Mouse (Mus musculus) gastrocnemius, postnatal 14 days (tissue): ENCODE measurements around the gene Eef1akmt2. TPM values are rescaled to one million over a fixed set of nuclear protein-coding genes. Genes with fewer than 3 reads are reported as not detected.
A peak's percentile ranks its signal among the peaks of the same experiment; 100 is the strongest.

Experiments
- DNase-seq: peaks from one replicate; pipeline ENCODE4 v3.0.0; 2021; ENCODE audit warnings: mixed read lengths
- intact Hi-C: fragments of 180-260 bp; cut with DNase I; formaldehyde crosslinking; loops from one replicate; pipeline ENCODE4 v1.15.1; 2025; ENCODE audit warnings: low total_unique reads
- total RNA-seq, 2 experiments: library from RNA; stranded (reverse); gene quantifications; 2 replicates each; pipeline ENCODE4 v1.2.3; 2021

Eef1akmt2 gene
- total RNA-seq, 2 experiments from 2014 or later: 7.5 to 7.8 TPM

DNA sequence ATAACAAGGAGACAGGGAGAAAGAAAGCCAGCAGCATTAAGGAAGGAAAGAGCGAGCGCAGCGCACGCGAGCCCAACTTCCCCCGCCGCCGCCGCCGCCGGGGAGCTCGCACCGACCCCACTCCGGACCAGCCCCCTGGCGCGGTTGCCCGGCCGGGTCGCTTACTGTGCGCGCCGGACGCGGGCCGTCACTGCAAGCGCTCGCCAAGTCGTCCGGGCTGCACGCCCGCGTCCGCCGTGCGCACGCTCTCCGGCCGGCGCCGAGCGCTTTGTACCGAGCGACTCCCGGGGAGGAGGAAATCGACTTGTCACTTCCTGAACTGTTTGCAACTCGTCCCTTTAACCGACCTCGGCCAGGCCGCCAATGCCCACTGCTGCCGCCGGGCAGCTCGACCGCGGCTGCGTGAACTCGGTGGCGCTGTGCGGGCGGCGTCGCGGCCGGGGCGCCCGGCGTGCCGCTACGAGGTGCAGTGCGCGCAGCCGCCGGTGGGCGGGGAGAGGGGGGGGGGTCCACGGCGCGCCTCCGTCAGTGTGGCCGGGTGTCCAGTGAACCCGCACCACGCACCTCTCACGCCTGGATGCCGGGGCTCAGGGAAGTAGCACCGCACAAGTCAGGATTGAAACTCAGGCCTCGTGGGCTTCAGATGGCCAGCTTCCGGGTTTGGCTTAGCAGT lies 38.9 kb downstream of the Eef1akmt2 start, which contains the start of gene Fam53b:
Gene Fam53b (minus strand): TSS at position 471 of the 673 bp plus-strand sequence.
- intact Hi-C loops: loop anchor here (2.0 to 10.0 kb wide), 3 partner anchors 76 to 191 kb away; no protein-coding TSS in a partner anchor
- peak; percentile 76 for DNase-seq

GRCm38 (mm10) chr7:132812619-132813415 lies 39.7 kb downstream of the Eef1akmt2 start:
- peak; percentile 59 for DNase-seq
- intact Hi-C loops: loop anchor here (5.0 to 10.0 kb wide), 2 partner anchors 76 to 192 kb away; no protein-coding TSS in a partner anchor

GRCm38 (mm10) chr7:132811716-132812618 lies 40.5 kb downstream of the Eef1akmt2 start:
- intact Hi-C loops: loop anchor here (5.0 to 10.0 kb wide), 2 partner anchors 75 to 193 kb away; no protein-coding TSS in a partner anchor
- DNase-seq: no peak

- intact Hi-C loops: loop anchor here (5.0 to 10.0 kb wide), 2 partner anchors 74 to 194 kb away; no protein-coding TSS in a partner anchor
- peak; percentile 92 for DNase-seq
Measured at GRCm38 (mm10) chr7:132810879-132811278, 41.6 kb downstream of the Eef1akmt2 start.

DNA sequence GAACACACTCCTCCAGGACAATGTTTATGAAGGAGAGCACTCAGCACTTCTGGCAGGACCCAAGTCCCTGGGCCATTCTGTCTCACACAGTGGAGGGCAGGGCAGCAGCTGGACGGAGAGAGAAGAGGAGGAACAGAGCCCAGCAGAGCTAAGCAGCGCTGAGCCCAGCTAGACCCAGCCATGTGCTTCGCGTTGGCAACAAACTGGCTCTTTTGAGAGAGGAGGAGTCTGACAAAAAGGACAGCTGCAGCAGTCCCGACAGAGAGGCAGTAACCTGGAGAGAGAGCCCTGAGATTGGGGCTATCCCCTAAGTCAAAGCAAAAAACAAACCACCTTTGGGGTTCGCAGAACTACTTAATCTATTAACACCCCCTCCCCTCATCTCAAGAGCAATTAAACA lies 42.1 kb downstream of the Eef1akmt2 start:
- intact Hi-C loops: loop anchor here (5.0 to 10.0 kb wide), 2 partner anchors 73 to 194 kb away; no protein-coding TSS in a partner anchor
- peak; percentile 82 for DNase-seq

- DNase-seq: no peak
- intact Hi-C loops: loop anchor here (5.0 to 10.0 kb wide), 2 partner anchors 72 to 195 kb away; no protein-coding TSS in a partner anchor
Measured at GRCm38 (mm10) chr7:132809721-132810120, 42.8 kb downstream of the Eef1akmt2 start.

- DNase-seq: peak; percentile 50
- intact Hi-C loops: no loop called here
Measured at GRCm38 (mm10) chr7:132808841-132809682, 43.4 kb downstream of the Eef1akmt2 start.

DNA sequence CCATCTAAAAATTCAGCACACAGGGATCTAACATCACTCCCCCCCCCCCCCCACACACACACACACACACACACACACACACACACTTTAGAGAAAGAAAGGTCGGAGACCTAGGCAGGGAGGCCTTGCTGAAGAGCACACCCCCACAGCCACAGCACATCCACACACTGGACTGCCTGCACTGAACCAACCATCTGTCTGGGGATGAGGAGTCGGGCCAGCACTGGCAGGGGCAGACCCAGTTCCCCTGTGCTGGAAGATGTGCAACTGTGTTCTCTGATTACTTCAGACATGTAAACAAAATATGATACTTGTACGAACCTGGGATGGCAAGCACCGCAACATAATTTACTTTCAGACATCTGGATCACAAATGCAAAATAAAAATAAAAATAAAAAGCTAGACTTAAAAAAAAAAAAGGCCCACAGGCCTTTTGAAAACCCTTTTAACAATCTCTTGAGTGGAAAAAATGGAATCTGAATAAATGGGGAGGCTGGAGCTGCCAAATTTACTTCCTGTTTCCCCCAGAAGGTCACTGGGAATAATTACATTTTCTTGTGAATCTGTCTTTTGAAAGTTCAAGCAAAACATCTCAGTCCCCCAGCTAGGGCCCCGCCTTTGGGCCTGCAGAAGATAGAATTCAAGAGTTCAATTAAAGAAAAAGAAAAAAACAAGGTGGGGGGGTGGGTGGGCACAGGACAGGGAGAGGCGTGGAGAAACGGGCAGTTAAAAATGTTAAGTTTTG lies 44.2 kb downstream of the Eef1akmt2 start:
- intact Hi-C loops: no loop called here
- DNase-seq: peak; percentile 64

GRCm38 (mm10) chr7:132806926-132807857 lies 45.3 kb downstream of the Eef1akmt2 start:
- intact Hi-C loops: no loop called here
- DNase-seq: peak; percentile 36

DNA sequence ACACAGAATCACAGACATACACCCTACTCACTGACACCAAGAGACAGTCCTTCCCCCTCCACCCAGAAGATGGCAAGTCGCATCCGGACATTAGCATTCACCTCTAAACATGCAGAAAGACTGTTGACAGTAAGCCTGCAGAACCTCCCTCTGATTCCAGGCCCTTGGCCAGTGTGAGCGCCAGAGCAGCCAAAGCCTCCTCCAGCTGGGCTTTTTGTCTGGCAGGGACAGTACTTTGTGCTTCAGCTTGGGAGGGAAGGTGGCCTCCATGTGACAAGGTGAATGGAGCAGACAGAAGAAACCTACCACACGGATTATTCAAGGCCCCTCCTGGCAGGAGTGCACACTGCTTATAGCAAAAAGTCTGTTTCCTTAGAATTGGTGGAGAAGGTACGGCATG lies 46.2 kb downstream of the Eef1akmt2 start:
- intact Hi-C loops: no loop called here
- peak; percentile 78 for DNase-seq

DNA sequence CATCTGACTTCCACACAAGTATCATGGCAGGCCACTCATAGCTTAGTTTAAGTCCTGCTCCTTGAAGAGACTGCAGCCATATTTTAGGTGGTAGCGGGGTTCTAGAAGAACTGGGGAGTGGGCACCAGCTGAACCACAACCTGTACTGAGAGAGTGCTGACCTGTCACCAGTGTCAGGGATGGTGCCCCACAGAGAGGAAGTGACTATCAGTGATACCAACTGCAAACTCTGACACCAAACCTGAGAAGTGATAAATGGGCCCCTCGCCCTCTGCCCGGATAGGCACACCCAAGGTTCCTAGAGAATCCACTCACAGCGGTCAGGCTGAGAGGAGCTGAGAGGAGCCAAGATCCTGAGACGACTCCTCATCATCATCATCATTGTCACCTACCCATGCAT lies 47.5 kb downstream of the Eef1akmt2 start:
- intact Hi-C loops: no loop called here
- no peak for DNase-seq

GRCm38 (mm10) chr7:132804461-132804860 lies 48.0 kb downstream of the Eef1akmt2 start:
- DNase-seq: no peak

GRCm38 (mm10) chr7:132803962-132804361 lies 48.5 kb downstream of the Eef1akmt2 start:
- intact Hi-C loops: no loop called here
- DNase-seq: peak; percentile 37

More at GRCm38 (mm10) chr7:132804461-132804860, 48.0 kb downstream of the Eef1akmt2 start:
- intact Hi-C loops: no loop called here

DNA sequence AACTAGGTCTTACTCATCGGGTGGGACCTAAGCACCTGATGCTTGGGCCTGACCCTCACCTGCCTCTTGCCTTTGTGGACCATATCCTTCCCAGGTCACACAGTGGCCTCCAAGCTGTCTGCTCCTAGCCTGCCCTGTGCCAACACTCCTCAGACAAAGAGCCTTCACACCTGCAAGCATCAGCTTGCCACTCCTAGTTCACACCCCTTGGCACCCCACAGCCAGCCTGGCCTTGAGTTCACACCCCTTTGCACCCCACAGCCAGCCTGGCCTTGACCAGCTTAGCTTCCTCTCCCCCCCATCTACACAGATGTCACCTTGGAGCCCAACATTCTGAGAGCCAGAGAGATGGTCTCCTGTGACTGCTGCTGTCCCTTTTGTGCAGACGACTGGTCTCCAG lies 49.1 kb downstream of the Eef1akmt2 start:
- no peak for DNase-seq
- intact Hi-C loops: no loop called here

- DNase-seq: no peak
- intact Hi-C loops: no loop called here
Measured at GRCm38 (mm10) chr7:132802691-132803090, 49.8 kb downstream of the Eef1akmt2 start.

DNA sequence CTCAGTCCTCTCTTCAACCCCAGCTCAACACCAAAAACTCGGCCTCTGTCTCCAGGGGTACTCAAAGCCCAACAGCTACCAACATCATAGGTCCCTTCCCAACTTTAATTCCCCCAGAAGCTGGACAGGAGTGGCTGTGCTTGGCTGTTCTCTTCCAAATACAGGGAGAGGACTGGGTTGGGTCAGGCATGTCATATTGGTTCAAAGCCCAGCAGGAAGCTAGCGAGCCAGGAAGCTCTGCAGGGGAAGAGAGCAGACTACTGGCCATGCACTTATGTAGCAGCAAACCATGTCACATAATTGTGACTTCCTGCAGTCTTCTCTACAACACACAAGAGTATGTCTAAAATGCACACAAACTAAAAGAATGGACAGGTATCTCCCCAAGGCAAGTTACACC lies 50.4 kb downstream of the Eef1akmt2 start:
- intact Hi-C loops: no loop called here
- peak; percentile 63 for DNase-seq

GRCm38 (mm10) chr7:132801509-132801908 lies 51.0 kb downstream of the Eef1akmt2 start:
- no peak for DNase-seq
- intact Hi-C loops: no loop called here
